Mouse (Mus musculus) subcutaneous adipose tissue, adult 2 months (tissue): ENCODE data around the gene Cops7a. TPM values are rescaled to one million over a fixed set of nuclear protein-coding genes. Genes with fewer than 3 reads are reported as not detected.

Experiments used
- polyA plus RNA-seq: library from polyadenylated mRNA; depleted of rRNA; stranded (reverse); fragments of >200 nt; gene quantifications from 2 replicates; pipeline ENCODE4 v1.2.3, GENCODE M21; 2012; ENCODE audit warnings: low replicate concordance; rRNA removed

Cops7a gene
- 192 and 221 TPM in 2 replicates for polyA plus RNA-seq

DNA sequence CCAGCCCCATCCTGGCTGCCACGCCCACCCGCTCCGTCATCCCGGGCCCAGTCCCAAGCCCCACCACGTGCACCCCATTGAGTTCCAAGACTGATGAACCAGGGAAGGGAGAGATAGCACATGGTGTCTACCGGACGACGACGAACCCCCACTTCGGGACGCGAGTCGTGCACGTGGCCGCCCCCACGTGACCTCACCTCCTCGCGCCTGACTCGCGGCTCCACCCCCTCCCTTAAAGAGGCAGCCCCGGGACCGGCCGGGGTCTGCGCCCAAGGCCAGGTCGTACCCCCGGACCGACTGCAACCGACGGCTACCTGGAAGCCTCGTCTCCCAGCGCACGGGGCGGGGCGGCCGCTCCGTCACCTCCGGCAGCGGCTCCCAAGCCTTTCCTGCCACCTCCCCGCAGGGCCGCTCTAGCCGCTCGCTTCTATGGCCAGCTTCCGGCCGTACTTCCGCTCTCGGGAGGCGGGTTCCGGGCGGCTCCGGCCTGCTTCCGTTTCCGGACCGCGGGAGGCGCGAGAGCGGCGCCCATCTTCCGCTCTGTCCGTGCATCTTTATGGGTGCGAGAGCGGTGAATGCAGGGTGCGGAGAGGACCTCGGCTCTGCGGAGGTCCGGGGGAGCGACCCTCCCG lies at the start of gene Cops7a:
TSS of gene Cops7a (minus strand) at position 451 of the 632 bp plus-strand sequence.

GRCm38 (mm10) chr6:125009129-125009180 lies 43.6 kb upstream of the Cops7a start, which contains the start of gene Zfp384:
TSS of gene Zfp384 (plus strand) at chr6:125009145.

GRCm38 (mm10) chr6:124996551-124997501 lies 31.5 kb upstream of the Cops7a start, which contains the start of gene Pianp:
TSS of gene Pianp (plus strand) at chr6:124996694.

DNA sequence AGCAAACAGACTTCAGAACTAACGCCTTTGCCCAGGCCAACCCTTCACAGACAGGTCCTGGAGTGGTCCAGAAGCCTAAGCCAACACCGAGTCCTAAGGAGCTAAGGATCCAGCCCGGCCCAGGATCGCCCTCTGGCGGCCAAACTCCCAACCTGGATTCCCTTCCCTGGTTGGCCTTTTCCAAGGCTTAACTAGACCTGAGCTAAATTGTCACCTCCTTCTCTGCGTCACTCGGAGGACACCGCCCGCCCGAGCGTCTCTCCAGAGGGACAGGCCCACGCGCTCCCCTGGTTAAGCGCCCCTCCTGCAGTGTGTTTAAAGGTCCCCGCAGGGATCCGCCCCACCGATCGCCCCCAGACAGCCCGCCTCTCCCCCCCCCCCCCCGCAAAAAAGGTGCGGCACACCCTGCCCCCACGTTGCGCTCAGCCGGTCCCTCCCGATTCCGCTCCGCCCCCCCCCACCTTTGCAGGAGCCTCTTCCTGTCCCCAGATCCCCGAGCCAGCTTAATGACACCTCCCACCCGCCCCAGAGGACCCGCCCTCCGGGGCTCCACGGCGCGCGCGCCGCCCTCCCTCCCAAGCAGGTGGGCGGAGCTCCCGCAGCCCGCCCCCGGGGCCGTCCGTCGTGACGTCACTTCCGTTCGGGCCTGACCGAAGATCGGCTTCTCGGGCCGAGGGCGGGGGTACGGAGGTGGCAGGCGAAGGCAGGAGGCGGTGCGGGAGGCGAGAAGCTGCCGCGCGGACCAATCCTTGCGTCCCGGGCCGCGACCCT lies 34.4 kb downstream of the Cops7a start, which contains the start of gene Mlf2:
TSS of gene Mlf2 (plus strand) at position 633 of the 771 bp plus-strand sequence.

DNA sequence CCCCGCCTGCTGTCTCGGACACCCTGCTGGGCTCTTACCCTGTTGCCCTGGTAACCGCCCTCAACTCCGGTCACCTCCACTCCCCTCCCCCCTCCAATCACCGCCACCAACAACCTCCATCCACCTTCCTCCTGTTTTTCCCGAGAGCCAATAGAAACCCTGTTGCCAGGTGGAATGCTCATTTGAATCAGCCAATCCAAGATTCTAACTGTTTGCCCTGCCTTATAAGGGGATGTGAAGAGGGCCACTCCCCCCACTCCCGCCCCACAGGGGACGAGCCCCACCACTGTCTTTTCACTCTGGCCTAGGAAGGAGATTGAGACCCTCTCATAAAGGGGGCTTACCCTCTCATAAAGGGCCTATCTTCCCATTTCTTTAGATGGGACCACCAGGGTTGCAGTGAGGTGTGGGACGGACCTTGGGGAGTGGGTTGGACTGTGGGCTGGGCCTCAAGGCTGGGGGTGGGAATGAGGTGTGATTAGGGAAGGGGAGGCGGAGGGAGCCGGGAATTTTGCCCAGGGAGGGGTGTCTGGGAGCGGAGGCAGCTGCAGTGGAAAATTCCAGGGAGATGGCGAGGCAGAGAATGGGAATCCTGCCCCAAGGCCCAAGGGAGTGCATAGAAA lies 45.5 kb downstream of the Cops7a start, which contains the start of gene Ptms:
TSS of gene Ptms (minus strand) at position 409 of the 623 bp plus-strand sequence.

DNA sequence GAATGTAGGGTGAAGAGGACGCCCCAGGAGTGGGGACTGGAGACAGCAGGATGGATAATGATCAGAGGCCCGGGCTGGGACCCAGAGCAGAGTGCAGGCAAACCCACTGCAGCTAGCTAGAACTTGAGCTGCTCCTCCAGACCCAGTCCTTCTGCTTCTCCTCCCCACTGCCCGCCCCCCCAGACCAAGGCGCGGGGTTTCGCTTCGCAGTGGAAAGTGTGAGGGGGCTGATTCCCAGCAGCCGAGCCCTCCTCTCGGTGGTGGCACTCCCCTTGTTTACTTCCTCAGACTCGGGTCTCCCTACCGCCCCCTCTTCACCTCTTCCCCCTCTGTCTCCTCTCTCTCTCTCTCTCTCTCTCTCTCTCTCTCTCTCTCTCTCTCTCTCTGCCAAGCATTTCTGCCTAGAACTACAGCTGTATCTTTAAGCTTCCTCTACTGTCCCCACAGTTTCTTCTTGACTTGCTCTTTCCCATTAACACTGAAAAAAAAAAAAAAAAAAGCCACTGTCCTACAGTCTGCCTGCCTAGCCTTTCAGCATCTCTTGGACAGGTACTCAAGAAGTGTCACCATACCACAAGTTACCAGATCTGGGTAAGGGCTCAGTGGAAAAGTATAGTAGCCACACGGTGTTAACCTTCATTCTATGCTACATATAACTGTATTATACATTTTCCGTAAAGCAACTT lies 53.7 kb downstream of the Cops7a start, which contains the start of gene Lag3:
TSS of gene Lag3 (minus strand) at position 173 of the 686 bp plus-strand sequence.

Other genes starting within 250 kb of the Cops7a start
- 11.4 and 26.9 TPM in 2 replicates for gene Ptpn6, start 226.8 kb downstream of the Cops7a start, polyA plus RNA-seq
- 190 and 330 TPM in 2 replicates for gene Grcc10, start 224.2 kb downstream of the Cops7a start, polyA plus RNA-seq
- not detected in 2 replicates for gene Gm45234, start 209.5 kb downstream of the Cops7a start, polyA plus RNA-seq
- gene Atn1, start 209.0 kb downstream of the Cops7a start, polyA plus RNA-seq, result 35.1 and 76.7 TPM in 2 replicates
- 7.9 and 22.7 TPM in 2 replicates for gene Eno2, start 195.9 kb downstream of the Cops7a start, polyA plus RNA-seq
- gene Lrrc23, start 185.8 kb downstream of the Cops7a start, polyA plus RNA-seq, result 1.9 and 2.1 TPM in 2 replicates
- 20.3 and 27.3 TPM in 2 replicates for gene Spsb2, start 156.9 kb downstream of the Cops7a start, polyA plus RNA-seq
- gene Tpi1, start 151.2 kb downstream of the Cops7a start, polyA plus RNA-seq, result 546 and 1,076 TPM in 2 replicates
- gene Usp5, start 136.1 kb downstream of the Cops7a start, polyA plus RNA-seq, result 112 and 133 TPM in 2 replicates
- 5.8 and 31.7 TPM in 2 replicates for gene Cdca3, start 136.0 kb downstream of the Cops7a start, polyA plus RNA-seq
- 0.47 and 1.4 TPM in 2 replicates for gene Gnb3, start 125.3 kb downstream of the Cops7a start, polyA plus RNA-seq
- gene P3h3, start 107.8 kb downstream of the Cops7a start, polyA plus RNA-seq, result 23.0 and 97.5 TPM in 2 replicates
- 0.24 and 3.3 TPM in 2 replicates for gene Gpr162, start 101.6 kb downstream of the Cops7a start, polyA plus RNA-seq
- 0.79 and 2.4 TPM in 2 replicates for gene Cd4, start 77.3 kb downstream of the Cops7a start, polyA plus RNA-seq
- gene Lag3, start 53.8 kb downstream of the Cops7a start, polyA plus RNA-seq, result 5.0 and 6.7 TPM in 2 replicates
- gene Ptms, start 45.4 kb downstream of the Cops7a start, polyA plus RNA-seq, result 1,311 and 1,715 TPM in 2 replicates
- gene Mlf2, start 34.2 kb downstream of the Cops7a start, polyA plus RNA-seq, result 398 and 422 TPM in 2 replicates
- gene Pianp, start 31.2 kb upstream of the Cops7a start, polyA plus RNA-seq, result 3.7 and 15.6 TPM in 2 replicates
- 49.1 and 77.6 TPM in 2 replicates for gene Zfp384, start 43.6 kb upstream of the Cops7a start, polyA plus RNA-seq
- gene Ing4, start 74.2 kb upstream of the Cops7a start, polyA plus RNA-seq, result 69.3 and 75.0 TPM in 2 replicates
- 11.9 and 31.8 TPM in 2 replicates for gene Acrbp, start 84.2 kb upstream of the Cops7a start, polyA plus RNA-seq
- 5.0 and 8.4 TPM in 2 replicates for gene Lpar5, start 102.4 kb upstream of the Cops7a start, polyA plus RNA-seq
- 42.0 and 131 TPM in 2 replicates for gene Chd4, start 130.4 kb upstream of the Cops7a start, polyA plus RNA-seq
- gene Nop2, start 166.4 kb upstream of the Cops7a start, polyA plus RNA-seq, result 13.7 and 35.1 TPM in 2 replicates
- gene Iffo1, start 179.7 kb upstream of the Cops7a start, polyA plus RNA-seq, result 32.5 and 35.6 TPM in 2 replicates
- gene Gapdh, start 200.9 kb upstream of the Cops7a start, polyA plus RNA-seq, result 4,033 and 4,268 TPM in 2 replicates
- 29.9 and 68.5 TPM in 2 replicates for gene Ncapd2, start 226.2 kb upstream of the Cops7a start, polyA plus RNA-seq
- gene Mrpl51, start 226.3 kb upstream of the Cops7a start, polyA plus RNA-seq, result 62.0 and 70.3 TPM in 2 replicates